Mouse (Mus musculus) embryonic fibroblast, embryonic 13.5 days (primary cell): ENCODE measurements around the gene Pdss2. TPM values are rescaled to one million over a fixed set of nuclear protein-coding genes. Genes with fewer than 3 reads are reported as not detected.

Experiments used
- H3K27ac ChIP-seq: 2 replicates; pipeline ENCODE4 v1.5.1; 2012; ENCODE audit warnings: low read length, control low read depth, inconsistent platforms; ENCODE audit not compliant: insufficient read depth
- H3K4me1 ChIP-seq: 2 replicates; pipeline ENCODE4 v1.6.1; 2011; ENCODE audit warnings: low read length; ENCODE audit not compliant: control insufficient read depth, insufficient read depth
- H3K4me3 ChIP-seq: 2 replicates; pipeline ENCODE4 v1.5.1; 2011; ENCODE audit warnings: mild to moderate bottlenecking, control low read depth, low read length; ENCODE audit not compliant: insufficient read depth
- CTCF ChIP-seq: IDR thresholded peaks from 2 replicates; pipeline ENCODE4 v1.5.1; 2011; ENCODE audit warnings: mild to moderate bottlenecking, control low read depth, low read length, moderate library complexity, borderline replicate concordance; ENCODE audit not compliant: insufficient read depth
- POLR2A ChIP-seq: IDR thresholded peaks from 2 replicates; pipeline ENCODE4 v1.6.1; 2011; ENCODE audit warnings: low read depth, mild to moderate bottlenecking, control low read depth, low read length, moderate library complexity
- polyA plus RNA-seq: library from polyadenylated mRNA; stranded (reverse); fragments of >200 nt; gene quantifications from 2 replicates; pipeline ENCODE4 v1.2.4, GENCODE M21; 2011; ENCODE audit warnings: low read depth; ENCODE audit not compliant: missing spikeins, insufficient read length

Pdss2 gene
- polyA plus RNA-seq, 1 experiment: 10.9 TPM

DNA sequence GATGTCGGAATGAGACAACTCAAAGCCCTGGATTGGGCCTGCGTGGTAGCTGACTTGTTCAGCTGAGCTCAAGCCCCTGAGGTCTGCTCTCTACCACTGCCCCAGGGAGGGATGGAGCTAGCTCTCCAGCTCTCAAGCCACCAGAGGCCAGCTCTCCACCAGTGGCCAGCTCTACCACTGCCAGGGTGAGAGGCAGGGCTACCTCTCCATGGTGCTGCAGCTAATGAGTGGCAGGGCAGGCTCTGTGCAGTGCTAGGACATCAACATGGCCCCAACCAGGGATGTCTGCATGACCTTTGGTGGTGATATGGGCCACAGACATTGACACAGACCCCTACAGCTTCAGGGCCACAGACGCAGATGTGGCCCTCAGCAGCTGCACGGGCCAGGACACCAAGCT lies 144.6 kb downstream of the Pdss2 start:
- TF ChIP-seq CTCF (no peak), POLR2A (no peak)
- Histone ChIP-seq H3K4me1 (no peaks in the 10 kb centered on the region), H3K4me3 (no peak overlapping the region), H3K27ac (no peak overlapping the region)

DNA sequence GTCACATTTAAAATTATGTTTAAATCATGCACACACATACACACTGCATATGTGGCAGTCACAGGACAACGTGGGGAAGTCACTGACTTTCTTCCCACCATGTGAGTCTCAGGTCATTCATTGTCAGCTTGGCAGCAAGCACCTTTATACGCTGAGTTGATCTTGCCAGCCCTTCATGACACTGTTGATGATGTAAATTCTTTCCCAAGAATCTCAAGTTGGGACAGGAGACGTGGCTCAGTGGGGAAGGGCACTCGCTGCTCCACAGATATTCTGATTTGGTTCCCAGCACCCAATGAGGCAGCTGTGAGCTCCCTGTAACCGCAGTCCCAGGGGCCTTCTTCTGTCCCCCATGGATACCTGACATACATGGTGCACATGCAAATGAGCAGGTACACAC lies 147.3 kb downstream of the Pdss2 start:
- H3K4me1 ChIP-seq: no peaks in the 10 kb centered on the region
- H3K27ac ChIP-seq: no peak overlapping the region
- TF ChIP-seq POLR2A (no peak), CTCF (no peak)
- H3K4me3 ChIP-seq: no peak overlapping the region

DNA sequence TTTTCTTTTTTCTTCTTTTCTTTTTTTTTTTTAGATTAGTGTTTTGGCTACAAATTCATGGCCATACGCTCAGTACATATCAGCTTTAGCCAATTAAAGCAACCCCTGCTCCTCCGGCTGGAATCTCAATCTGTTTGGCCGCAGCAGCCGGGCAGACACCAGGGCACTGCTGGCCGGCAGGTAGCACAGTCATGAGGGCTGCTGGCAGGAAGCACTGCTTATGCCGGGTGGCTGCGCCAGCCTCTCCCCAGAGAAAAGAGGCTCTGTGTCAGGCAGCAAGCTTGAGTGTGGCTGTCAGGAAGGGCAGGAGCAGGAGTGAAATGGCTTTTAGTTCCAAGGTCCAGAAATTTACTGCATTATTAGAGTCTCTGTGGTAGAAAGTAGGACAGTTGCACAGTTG lies 151.0 kb downstream of the Pdss2 start:
- TF ChIP-seq CTCF (no peak), POLR2A (no peak)
- no peaks in the 10 kb centered on the region for H3K4me1 ChIP-seq
- no peak overlapping the region for H3K27ac ChIP-seq
- no peak overlapping the region for H3K4me3 ChIP-seq

DNA sequence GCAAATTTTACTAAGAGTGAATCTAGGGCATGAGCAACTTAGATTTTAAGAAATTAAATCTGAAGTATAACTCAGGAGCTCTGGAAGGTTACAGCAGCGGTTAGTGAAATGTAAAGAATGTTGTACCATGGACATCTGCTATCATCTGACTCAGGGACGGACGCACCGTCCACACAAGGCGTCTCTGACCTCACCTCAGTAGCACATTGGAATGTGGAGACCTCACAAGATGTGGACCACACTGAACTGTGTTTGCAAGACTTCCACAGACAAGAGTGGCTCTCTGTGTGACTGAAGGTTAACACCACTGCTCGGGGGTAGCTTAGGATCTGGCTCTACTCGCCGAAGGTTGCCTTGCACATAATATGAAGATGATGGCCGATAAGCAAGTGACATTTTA lies 151.7 kb downstream of the Pdss2 start:
- Histone ChIP-seq H3K4me1 (no peaks in the 10 kb centered on the region), H3K27ac (no peak overlapping the region)
- TF ChIP-seq POLR2A (no peak), CTCF (no peak)

DNA sequence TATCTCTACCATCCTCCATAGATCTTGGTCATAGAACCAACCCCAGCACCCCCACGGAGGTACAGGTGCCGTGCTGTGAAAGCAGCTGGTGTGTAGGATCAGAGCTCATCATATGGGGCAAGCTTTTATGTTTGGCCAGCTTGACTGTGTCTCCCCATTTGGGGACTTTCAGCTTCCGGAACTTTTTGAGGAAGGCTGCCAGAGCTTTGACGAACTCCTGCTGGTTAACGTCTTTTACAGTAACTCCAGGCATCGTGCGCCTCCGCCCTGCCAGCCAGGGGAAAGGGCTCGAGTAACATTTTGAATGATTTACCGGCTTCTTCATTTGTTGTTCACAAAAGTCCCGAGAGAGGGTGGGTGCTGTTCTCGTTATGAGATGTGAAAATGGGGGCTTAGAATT lies 152.4 kb downstream of the Pdss2 start:
- H3K4me1 ChIP-seq: no peaks in the 10 kb centered on the region

More for the DNA sequence above, 151.7 kb downstream of the Pdss2 start:
- no peak overlapping the region for H3K4me3 ChIP-seq

DNA sequence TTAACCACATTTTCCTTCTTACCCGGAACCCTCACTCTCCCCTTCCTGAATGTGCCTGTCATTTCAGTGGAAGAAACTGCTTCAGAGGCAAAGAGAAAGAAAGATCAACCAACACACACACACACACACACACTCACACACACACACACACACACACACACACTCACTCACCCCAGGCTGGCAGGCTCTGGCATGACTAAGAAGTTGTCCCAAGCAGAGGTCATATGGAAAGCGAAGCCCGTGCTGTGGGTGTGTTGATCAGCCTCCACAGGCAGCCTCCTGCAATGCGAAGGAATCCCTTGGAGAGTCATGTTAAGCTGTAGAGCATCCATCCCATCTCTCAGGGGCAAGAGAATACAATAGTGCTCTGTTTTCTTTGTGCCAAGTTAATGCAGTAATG lies 154.0 kb downstream of the Pdss2 start:
- Histone ChIP-seq H3K27ac (no peak overlapping the region), H3K4me3 (no peak overlapping the region), H3K4me1 (no peaks in the 10 kb centered on the region)
- TF ChIP-seq POLR2A: no peak
- TF ChIP-seq CTCF: no peak

More for the DNA sequence above, 152.4 kb downstream of the Pdss2 start:
- H3K4me3 ChIP-seq: no peak overlapping the region
- TF ChIP-seq POLR2A (no peak), CTCF (no peak)
- H3K27ac ChIP-seq: no peak overlapping the region

DNA sequence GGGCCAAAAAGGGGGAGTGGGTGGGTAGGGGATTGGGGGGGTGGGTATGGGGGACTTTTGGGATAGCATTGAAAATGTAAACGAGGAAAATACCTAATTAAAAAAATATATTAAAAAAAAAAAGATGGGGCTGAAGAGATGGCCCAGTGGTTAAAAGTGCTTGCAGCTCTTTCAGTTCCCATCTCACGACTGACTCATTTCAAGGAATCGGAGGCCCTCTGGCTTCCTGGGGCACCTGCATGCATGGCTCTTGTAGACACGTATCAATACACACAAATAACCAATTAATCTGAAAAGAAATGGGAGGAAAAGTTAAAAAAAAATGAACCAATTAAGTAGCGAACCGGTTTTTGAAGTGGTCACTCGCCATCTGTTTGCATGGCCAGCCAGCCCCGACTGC lies 155.5 kb downstream of the Pdss2 start:
- no peak for TF ChIP-seq POLR2A
- no peak for TF ChIP-seq CTCF
- Histone ChIP-seq H3K4me3 (no peak overlapping the region), H3K4me1 (no peaks in the 10 kb centered on the region), H3K27ac (no peak overlapping the region)

DNA sequence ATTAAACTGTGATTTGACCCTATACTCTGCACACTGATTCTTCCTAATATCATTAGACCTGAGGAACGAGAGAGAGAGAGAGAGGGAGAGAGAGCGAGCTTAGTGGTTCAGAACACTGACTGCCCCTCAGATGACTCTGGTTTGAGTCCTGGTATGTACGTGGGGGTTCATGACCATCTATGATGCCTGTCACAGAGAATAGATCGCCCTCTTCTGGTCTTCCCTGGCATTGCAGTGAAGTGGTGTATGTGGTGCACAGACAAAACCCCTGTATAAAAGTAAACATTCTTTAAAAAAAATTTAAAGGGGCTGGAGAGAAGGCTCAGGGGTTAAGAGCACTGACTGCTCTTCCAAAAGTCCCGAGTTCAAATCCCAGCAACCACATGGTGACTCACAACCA lies 157.0 kb downstream of the Pdss2 start:
- Histone ChIP-seq H3K4me3 (no peak overlapping the region), H3K27ac (no peak overlapping the region)

DNA sequence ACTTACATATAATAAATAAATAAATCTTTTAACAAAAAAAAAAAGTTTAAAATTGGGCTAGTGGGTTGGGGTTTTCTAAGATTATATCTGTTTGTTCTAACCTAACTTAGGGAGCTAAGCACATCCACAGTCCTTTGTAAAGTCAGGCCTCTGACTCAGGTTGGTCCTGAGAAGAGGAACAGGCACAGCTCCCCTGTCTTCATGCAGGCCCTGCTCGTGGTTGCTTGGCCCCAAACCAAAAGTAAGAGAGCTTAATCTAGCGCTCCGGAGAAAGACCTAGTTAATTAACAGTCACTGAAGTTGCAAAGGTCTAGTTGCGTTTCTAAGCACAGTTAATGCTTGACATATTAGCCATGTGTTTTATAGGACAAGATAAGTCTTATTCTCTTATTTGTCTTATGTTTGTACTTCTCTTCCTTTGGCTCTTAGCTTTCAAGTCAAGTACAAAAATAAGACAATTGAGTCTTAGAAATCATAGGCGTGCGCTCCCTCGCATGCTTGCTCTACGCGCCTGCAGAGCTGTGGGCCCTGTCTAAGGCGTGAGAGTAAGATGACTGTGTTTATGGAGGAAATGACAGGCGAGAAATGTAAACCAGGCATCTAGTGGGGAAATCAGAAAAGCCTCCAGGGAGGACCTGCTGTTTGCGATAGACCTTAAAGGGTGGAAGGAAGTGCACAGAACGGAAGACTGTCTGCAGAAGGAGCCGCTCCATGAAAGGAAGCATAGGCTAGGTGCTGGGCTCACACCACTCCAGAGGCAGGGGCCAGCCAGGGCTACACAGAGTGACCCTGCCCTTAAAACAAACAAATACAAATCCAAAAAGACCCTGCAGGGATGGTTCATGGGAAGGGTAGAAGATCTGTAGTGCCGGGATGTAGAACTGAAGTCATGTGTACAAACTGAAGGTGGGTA lies 157.7 kb downstream of the Pdss2 start:
- TF ChIP-seq POLR2A (no peak), CTCF (no peak)
- H3K4me3 ChIP-seq: no peak overlapping the region
- H3K27ac ChIP-seq: no peak overlapping the region
- no peaks in the 10 kb centered on the region for H3K4me1 ChIP-seq

More for the DNA sequence above, 157.0 kb downstream of the Pdss2 start:
- TF ChIP-seq POLR2A (no peak), CTCF (0 out of 2 replicates have a peak, but pooled peaks have one; percentile 19)
- H3K4me1 ChIP-seq: no peaks in the 10 kb centered on the region

DNA sequence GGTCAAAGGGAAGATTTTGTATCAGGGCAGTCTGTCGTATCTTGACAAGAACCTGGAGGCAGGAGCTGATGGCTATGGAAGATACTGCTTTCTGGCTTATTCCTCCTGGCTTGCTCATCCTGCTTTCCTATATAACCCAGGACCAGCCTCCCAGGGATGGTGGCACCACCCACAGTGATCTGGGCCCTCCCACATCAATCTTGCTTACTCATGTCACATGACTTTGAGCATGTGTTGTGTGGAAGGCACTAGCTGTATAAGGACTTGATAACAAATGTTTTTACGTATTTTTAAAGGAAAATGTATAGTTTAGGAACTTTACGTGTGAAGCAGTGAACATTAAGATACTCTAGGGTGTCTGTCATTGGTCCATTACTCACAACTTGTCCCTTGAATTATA lies 161.4 kb downstream of the Pdss2 start:
- Histone ChIP-seq H3K4me3 (no peak overlapping the region), H3K4me1 (no peaks in the 10 kb centered on the region), H3K27ac (no peak overlapping the region)
- TF ChIP-seq POLR2A (no peak), CTCF (no peak)

DNA sequence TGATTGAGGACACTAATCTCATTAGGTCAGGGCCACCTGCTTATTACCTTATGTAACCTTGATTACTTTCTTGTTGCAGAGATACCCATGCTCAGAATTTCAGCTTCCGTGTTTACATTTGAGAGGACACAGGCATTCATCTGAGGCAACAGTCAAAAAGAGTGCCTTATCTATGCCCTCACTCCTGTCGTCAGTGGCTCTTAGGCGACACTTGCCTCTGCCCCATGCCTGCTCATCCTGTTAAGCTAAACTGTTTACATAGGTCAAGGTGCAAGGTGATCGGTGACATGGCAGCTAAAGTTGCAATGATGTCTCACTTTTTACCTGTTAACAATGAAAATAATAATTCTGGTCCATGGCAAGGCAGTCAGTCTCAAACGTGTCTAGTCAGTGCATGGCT lies 163.3 kb downstream of the Pdss2 start:
- no peak overlapping the region for H3K4me3 ChIP-seq
- no peak for TF ChIP-seq POLR2A
- no peak for TF ChIP-seq CTCF

More for the DNA sequence above, 163.3 kb downstream of the Pdss2 start:
- H3K27ac ChIP-seq: no peak overlapping the region
- H3K4me1 ChIP-seq: no peaks in the 10 kb centered on the region
